Mouse (Mus musculus) ES-E14 (cell line): ENCODE measurements around the gene Rapgef6. TPM values are rescaled to one million over a fixed set of nuclear protein-coding genes. Genes with fewer than 3 reads are reported as not detected.

Experiments used
- DNase-seq: peaks from one replicate; pipeline ENCODE4 v3.0.0-alpha.2; 2013; ENCODE audit warnings: low read depth, low spot score
- H3K27ac ChIP-seq: 2 replicates; pipeline ENCODE4 v1.5.1; 2012; ENCODE audit warnings: low read depth, mild to moderate bottlenecking, low read length, moderate library complexity, mixed read lengths; ENCODE audit not compliant: poor library complexity, insufficient read depth, severe bottlenecking
- H3K36me3 ChIP-seq: 2 replicates; pipeline ENCODE4 v1.6.1; 2012; ENCODE audit warnings: mild to moderate bottlenecking, low read length, moderate library complexity, mixed read lengths; ENCODE audit not compliant: control insufficient read depth, poor library complexity, insufficient read depth, severe bottlenecking
- H3K4me1 ChIP-seq, 2 experiments: fragments of 150-350 bp in 1 of 2; sonication (generic) in 1 of 2; 2 replicates each; pipeline ENCODE4 v1.6.1; 2012; ENCODE audit warnings: low read length in 2 of 2, mild to moderate bottlenecking in 1 of 2, mixed read lengths in 1 of 2; ENCODE audit not compliant: control insufficient read depth in 2 of 2, insufficient read depth in 2 of 2, poor library complexity in 1 of 2
- H3K4me3 ChIP-seq, 2 experiments: fragments of 150-350 bp in 1 of 2; sonication (generic) in 1 of 2; 2 replicates each; pipeline ENCODE4 v1.5.1; 2012; ENCODE audit warnings: low read length in 2 of 2, low read depth in 1 of 2, mild to moderate bottlenecking in 1 of 2, mixed read lengths in 1 of 2; ENCODE audit not compliant: insufficient read depth in 1 of 2, poor library complexity in 1 of 2, severe bottlenecking in 1 of 2
- H3K9ac ChIP-seq: 2 replicates; pipeline ENCODE4 v1.6.1; 2012; ENCODE audit warnings: low read depth, mild to moderate bottlenecking, low read length, mixed read lengths; ENCODE audit not compliant: poor library complexity, insufficient read depth, severe bottlenecking
- H3K9me3 ChIP-seq: fragments of 150-350 bp; sonication (generic); 2 replicates; pipeline ENCODE4 v1.6.1; 2012; ENCODE audit warnings: low read depth, mild to moderate bottlenecking, low read length; ENCODE audit not compliant: control insufficient read depth, insufficient read depth
- CHD2 ChIP-seq: IDR thresholded peaks from 2 replicates; pipeline ENCODE4 v1.6.1; 2014; ENCODE audit warnings: mild to moderate bottlenecking, low read depth, low read length, inconsistent platforms
- HCFC1 ChIP-seq: IDR thresholded peaks from 2 replicates; pipeline ENCODE4 v1.6.1; 2012; ENCODE audit warnings: low read length, inconsistent platforms, borderline replicate concordance; ENCODE audit not compliant: insufficient read depth
- MAFK ChIP-seq: IDR thresholded peaks from 2 replicates; pipeline ENCODE4 v1.6.1; 2014; ENCODE audit warnings: mild to moderate bottlenecking, low read depth, low read length, inconsistent platforms; ENCODE audit not compliant: insufficient read depth
- ZC3H11A ChIP-seq: IDR thresholded peaks from 2 replicates; pipeline ENCODE4 v1.6.1; 2012; ENCODE audit warnings: low read depth, mild to moderate bottlenecking, inconsistent platforms, low read length, borderline replicate concordance
- ZNF384 ChIP-seq: IDR thresholded peaks from 2 replicates; pipeline ENCODE4 v1.6.1; 2012; ENCODE audit warnings: low read depth, low read length, inconsistent platforms
- in situ Hi-C, 2 experiments: fragments of 600-800 bp; cut with MboI; formaldehyde crosslinking; loops; one replicate each; pipeline ENCODE4 v1.15.1; 2025; ENCODE audit warnings: low sequenced_read_pairs in 2 of 2, inconsistent platforms in 1 of 2; ENCODE audit not compliant: unreplicated experiment in 2 of 2
- total RNA-seq: library from RNA; depleted of rRNA; stranded (reverse); fragments of 300-350 nt; gene quantifications from 2 replicates; pipeline ENCODE4 v1.2.3, GENCODE M21; 2012

The Rapgef6 gene
- total RNA-seq, 1 experiment = 28.5 TPM

GRCm38 (mm10) chr11:54684831-54685230, 162.2 kb downstream of the Rapgef6 start:
- Histone ChIP-seq H3K9me3 (no peaks in the 10 kb centered on the region), H3K27ac (no peak overlapping the region), H3K9ac (no peak overlapping the region), H3K36me3 (0 out of 2 replicates have a peak, but pooled peaks cover 2% of the 10 kb centered on the region), H3K4me1 (no peaks in the 10 kb centered on the region), H3K4me3 (no peak overlapping the region)
- no peak for TF ChIP-seq MAFK
- TF ChIP-seq ZNF384 = no peak
- no peak for TF ChIP-seq CHD2
- no peak for TF ChIP-seq ZC3H11A
- TF ChIP-seq HCFC1 = no peak
- DNase-seq = no peak
- in situ Hi-C loops = no loop called here

DNA sequence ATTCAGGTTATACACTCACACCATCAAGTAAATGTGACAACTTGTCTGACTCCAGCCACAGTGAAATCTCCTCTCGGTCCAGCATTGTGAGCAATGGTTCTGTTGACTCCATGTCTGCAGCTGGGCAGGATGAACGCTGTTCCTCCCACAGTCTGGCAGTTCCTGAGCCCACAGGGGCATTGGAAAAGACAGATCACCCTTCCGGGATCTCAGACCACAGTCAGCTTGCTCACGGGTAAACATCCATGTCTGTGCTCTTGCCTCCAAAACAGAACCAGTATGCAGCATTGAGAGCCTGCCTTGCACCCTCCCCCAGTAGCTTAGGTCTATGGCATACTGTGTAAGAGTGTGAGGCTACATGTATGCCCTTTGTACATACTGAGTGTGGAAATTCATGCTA, 167.5 kb downstream of the Rapgef6 start:
- no peak for TF ChIP-seq CHD2
- TF ChIP-seq ZC3H11A = no peak
- TF ChIP-seq HCFC1 = no peak
- no peak for TF ChIP-seq ZNF384
- TF ChIP-seq MAFK = no peak
- in situ Hi-C loops = no loop called here
- DNase-seq = no peak
- Histone ChIP-seq H3K27ac (no peak overlapping the region), H3K36me3 (peaks cover 8% of the 10 kb centered on the region; the same call in 1 of the 2 replicates), H3K4me1 (no peaks in the 10 kb centered on the region), H3K4me3 (no peak overlapping the region), H3K9me3 (no peaks in the 10 kb centered on the region), H3K9ac (no peak overlapping the region)

GRCm38 (mm10) chr11:54691179-54691578, 168.5 kb downstream of the Rapgef6 start:
- Histone ChIP-seq H3K4me1 (no peaks in the 10 kb centered on the region), H3K9me3 (no peaks in the 10 kb centered on the region), H3K4me3 (no peak overlapping the region), H3K36me3 (peaks cover 8% of the 10 kb centered on the region; the same call in 1 of the 2 replicates), H3K27ac (no peak overlapping the region), H3K9ac (no peak overlapping the region)
- DNase-seq = no peak
- in situ Hi-C loops = no loop called here
- TF ChIP-seq CHD2 (no peak), ZNF384 (no peak), HCFC1 (no peak), MAFK (no peak), ZC3H11A (no peak)

GRCm38 (mm10) chr11:54693696-54694095, 171.0 kb downstream of the Rapgef6 start:
- DNase-seq = no peak
- H3K4me1 ChIP-seq = no peaks in the 10 kb centered on the region
- no peak for TF ChIP-seq CHD2
- no peak for TF ChIP-seq ZC3H11A
- 0 out of 2 replicates have a peak, but pooled peaks have one; percentile 12 for TF ChIP-seq ZNF384
- in situ Hi-C loops = no loop called here
- H3K4me3 ChIP-seq = no peak overlapping the region
- peaks cover 8% of the 10 kb centered on the region; the same call in 1 of the 2 replicates for H3K36me3 ChIP-seq
- H3K27ac ChIP-seq = no peak overlapping the region
- no peaks in the 10 kb centered on the region for H3K9me3 ChIP-seq
- H3K9ac ChIP-seq = no peak overlapping the region

GRCm38 (mm10) chr11:54694291-54694690, 171.6 kb downstream of the Rapgef6 start:
- H3K4me1 ChIP-seq = no peaks in the 10 kb centered on the region
- TF ChIP-seq CHD2 (no peak), ZC3H11A (no peak), HCFC1 (no peak), MAFK (no peak)
- H3K4me3 ChIP-seq = no peak overlapping the region
- H3K9ac ChIP-seq = no peak overlapping the region
- in situ Hi-C loops = no loop called here
- H3K27ac ChIP-seq = no peak overlapping the region
- H3K36me3 ChIP-seq = peaks cover 8% of the 10 kb centered on the region; the same call in 1 of the 2 replicates
- DNase-seq = no peak
- no peaks in the 10 kb centered on the region for H3K9me3 ChIP-seq
